Mouse (Mus musculus): ENCODE data around the gene Pax3.

DNA sequence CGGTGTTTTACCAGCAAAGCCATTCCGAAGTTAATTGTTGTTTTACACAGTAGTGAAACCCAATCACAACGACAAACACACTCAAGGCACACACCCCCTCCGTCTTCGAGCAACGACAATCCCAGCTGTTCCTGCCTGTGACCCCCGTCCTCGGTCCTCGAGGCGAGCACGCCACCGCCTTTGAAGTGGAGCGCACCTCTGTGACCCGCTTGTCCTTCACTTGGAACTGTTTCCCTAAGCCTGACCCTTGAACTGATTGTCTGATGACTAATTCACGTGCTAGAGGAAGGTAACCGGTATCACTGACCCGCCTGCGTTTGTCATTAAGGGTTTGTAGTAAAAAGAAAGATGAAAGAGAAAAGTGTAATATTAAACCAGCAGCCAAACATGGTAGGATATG is 115.2 kb downstream of the Pax3 start:
- no peak for TF ChIP-seq CTCF (IDR thresholded peaks at IDR 0.05; ENCODE audit: extremely low read depth, insufficient read length, insufficient replicate concordance, low read depth, low read length)
- no peak for TF ChIP-seq POLR2A (IDR thresholded peaks at IDR 0.05; ENCODE audit: low read depth, low read length)
